Mouse (Mus musculus) lung, postnatal 0 days (tissue): ENCODE measurements around the gene Gm45521. TPM values are rescaled to one million over a fixed set of nuclear protein-coding genes. Genes with fewer than 3 reads are reported as not detected.

Experiments used
- ATAC-seq: fragments of 200-750 bp; cut with Nextera tagmentation; 2 replicates; pipeline ENCODE4 v1.8.0; 2017; ENCODE audit warnings: moderate library complexity
- DNase-seq: peaks from one replicate; pipeline ENCODE4 v3.0.0-alpha.2; 2016; ENCODE audit warnings: low spot score
- H3K27ac ChIP-seq: fragments of 300-500 bp; sonication (generic); 2 replicates; pipeline ENCODE4 v1.5.1; 2014; ENCODE audit warnings: antibody characterized with exemption, mild to moderate bottlenecking, low read length, mixed read lengths
- H3K27me3 ChIP-seq: fragments of 300-500 bp; sonication (generic); replicated peaks from 2 replicates; pipeline ENCODE4 v1.6.1; 2014; ENCODE audit warnings: low read length, mixed read lengths; ENCODE audit not compliant: insufficient read depth
- H3K36me3 ChIP-seq: fragments of 300-500 bp; sonication (generic); 2 replicates; pipeline ENCODE4 v1.6.1; 2014; ENCODE audit warnings: low read length, mixed read lengths; ENCODE audit not compliant: insufficient read depth
- H3K4me1 ChIP-seq: fragments of 300-500 bp; sonication (generic); 2 replicates; pipeline ENCODE4 v1.6.1; 2014; ENCODE audit warnings: antibody characterized with exemption, low read depth, low read length, mixed read lengths; ENCODE audit not compliant: insufficient read depth
- H3K4me2 ChIP-seq: fragments of 300-500 bp; sonication (generic); replicated peaks from 2 replicates; pipeline ENCODE4 v1.6.1; 2014; ENCODE audit warnings: low read depth, mild to moderate bottlenecking, low read length, moderate library complexity, mixed read lengths
- H3K4me3 ChIP-seq: fragments of 300-500 bp; sonication (generic); 2 replicates; pipeline ENCODE4 v1.5.1; 2014; ENCODE audit warnings: low read depth, low read length
- H3K9ac ChIP-seq: fragments of 300-500 bp; sonication (generic); replicated peaks from 2 replicates; pipeline ENCODE4 v1.6.1; 2014; ENCODE audit warnings: low read depth, mild to moderate bottlenecking
- H3K9me3 ChIP-seq: fragments of 300-500 bp; sonication (generic); 2 replicates; pipeline ENCODE4 v1.6.1; 2016; ENCODE audit warnings: low read length, mixed read lengths
- CTCF ChIP-seq: IDR thresholded peaks from 2 replicates; pipeline ENCODE4 v1.5.1; 2016; ENCODE audit warnings: antibody characterized with exemption, mild to moderate bottlenecking
- EP300 ChIP-seq: IDR thresholded peaks from 2 replicates; pipeline ENCODE4 v1.6.1; 2016; ENCODE audit warnings: antibody characterized with exemption, mild to moderate bottlenecking, control low read depth
- WGBS: fragments of 180-500 bp; shearing (Covaris S2); extraction: QIAGEN DNeasy Blood & Tissue Kit; methylation state at CpG from one replicate; pipeline ENCODE4 v1.1.7; 2014; 5-methylcytosine and 5-hydroxymethylcytosine counted together
- polyA plus RNA-seq: library from polyadenylated mRNA; unstranded; fragments of >200 nt; fragmentation: Nextera tagmentation; extraction: Ambion mirVana; gene quantifications from 2 replicates; pipeline ENCODE4 v1.2.1, GENCODE M21; 2015

Gm45521 gene
- polyA plus RNA-seq, 1 experiment from 2014 or later: not detected

- no peak overlapping the region for H3K4me2 ChIP-seq
- H3K4me1 ChIP-seq: no peaks in the 10 kb centered on the region
- TF ChIP-seq EP300: no peak
- peak; percentile 78 for TF ChIP-seq CTCF
- peak; percentile 62 for ATAC-seq
- no peak overlapping the region for H3K4me3 ChIP-seq
- H3K9ac ChIP-seq: no peak overlapping the region
- DNase-seq: peak; percentile 79
- H3K27me3 ChIP-seq: no peaks in the 10 kb centered on the region
- 33% methylated on average over 17 of the region's 17 CpGs for WGBS
- no peak overlapping the region for H3K27ac ChIP-seq
- no peaks in the 10 kb centered on the region for H3K9me3 ChIP-seq
- H3K36me3 ChIP-seq: peaks cover 8% of the 10 kb centered on the region; the same call in 1 of the 2 replicates
These were observed 19.9 kb upstream of the Gm45521 start for GRCm38 (mm10) chr14:7937052-7937630.

- Histone ChIP-seq H3K27me3 (no peaks in the 10 kb centered on the region), H3K4me2 (no peak overlapping the region), H3K4me3 (no peak overlapping the region), H3K9me3 (no peaks in the 10 kb centered on the region), H3K27ac (no peak overlapping the region), H3K4me1 (peaks cover 10% of the 10 kb centered on the region; the same call in 1 of the 2 replicates), H3K9ac (no peak overlapping the region), H3K36me3 (peaks cover 3% of the 10 kb centered on the region; the same call in 1 of the 2 replicates)
- 83% methylated on average over 19 of the region's 19 CpGs for WGBS
- TF ChIP-seq EP300 (no peak), CTCF (no peak)
- no peak for DNase-seq
- ATAC-seq: no peak
These were observed 18.0 kb upstream of the Gm45521 start for GRCm38 (mm10) chr14:7938809-7939784.

GRCm38 (mm10) chr14:7941413-7941812 lies 15.7 kb upstream of the Gm45521 start:
- Histone ChIP-seq H3K27me3 (no peaks in the 10 kb centered on the region), H3K4me3 (no peak overlapping the region), H3K9ac (no peak overlapping the region), H3K36me3 (no peaks in the 10 kb centered on the region), H3K9me3 (no peaks in the 10 kb centered on the region), H3K27ac (no peak overlapping the region), H3K4me2 (no peak overlapping the region), H3K4me1 (peaks cover 10% of the 10 kb centered on the region; the same call in 1 of the 2 replicates)
- whole genome bisulfite sequencing: 54% methylated on average over 5 of the region's 5 CpGs
- ATAC-seq (no peak), DNase-seq (no peak)
- TF ChIP-seq CTCF (no peak), EP300 (no peak)

GRCm38 (mm10) chr14:7943101-7943800 lies 13.8 kb upstream of the Gm45521 start:
- WGBS: 35% methylated on average over 7 of the region's 7 CpGs
- peak; percentile 70 for DNase-seq
- peak overlapping the region; percentile 9; the same call in 1 of the 2 replicates for H3K27ac ChIP-seq

GRCm38 (mm10) chr14:7943801-7944135 lies 13.3 kb upstream of the Gm45521 start:
- Histone ChIP-seq H3K36me3 (0 out of 2 replicates have a peak, but pooled peaks cover 6% of the 10 kb centered on the region), H3K4me3 (no peak overlapping the region), H3K27ac (peak overlapping the region; percentile 9), H3K4me2 (no peak overlapping the region), H3K4me1 (peaks cover 10% of the 10 kb centered on the region; the same call in 1 of the 2 replicates), H3K9me3 (no peaks in the 10 kb centered on the region), H3K27me3 (no peaks in the 10 kb centered on the region), H3K9ac (no peak overlapping the region)
- TF ChIP-seq CTCF (no peak), EP300 (no peak)
- DNase-seq (no peak), ATAC-seq (peak; percentile 18)
- WGBS: 41% methylated on average over 3 of the region's 3 CpGs

More at GRCm38 (mm10) chr14:7943101-7943800, 13.8 kb upstream of the Gm45521 start:
- H3K27me3 ChIP-seq: no peaks in the 10 kb centered on the region
- peaks cover 10% of the 10 kb centered on the region; the same call in 1 of the 2 replicates for H3K4me1 ChIP-seq
- no peak for TF ChIP-seq CTCF
- TF ChIP-seq EP300: no peak
- H3K4me2 ChIP-seq: no peak overlapping the region
- H3K4me3 ChIP-seq: no peak overlapping the region
- ATAC-seq: peak; percentile 81
- H3K36me3 ChIP-seq: 0 out of 2 replicates have a peak, but pooled peaks cover 3% of the 10 kb centered on the region
- no peak overlapping the region for H3K9ac ChIP-seq
- H3K9me3 ChIP-seq: no peaks in the 10 kb centered on the region
